Mouse (Mus musculus) hindbrain, embryonic 13.5 days (tissue): Measurements from ENCODE around the gene Psmd3. TPM values are rescaled to one million over a fixed set of nuclear protein-coding genes. Genes with fewer than 3 reads are reported as not detected.
"Not testable (repeated sequence)": the region's sequence is repeated elsewhere in the genome, so short reads cannot be mapped to it uniquely, and the experiment has no call there.

ENCODE experiments used
- ATAC-seq: fragments of 200-750 bp; cut with Nextera tagmentation; 2 replicates; pipeline ENCODE4 v1.8.0; 2017; ENCODE audit warnings: moderate TSS enrichment; ENCODE audit not compliant: low FRiP score
- H3K27ac ChIP-seq: fragments of 300-500 bp; sonication (generic); 2 replicates; pipeline ENCODE4 v1.5.1; 2015; ENCODE audit warnings: inconsistent platforms, mild to moderate bottlenecking, moderate library complexity
- H3K27me3 ChIP-seq: fragments of 300-500 bp; sonication (generic); 2 replicates; pipeline ENCODE4 v1.6.1; 2015; ENCODE audit warnings: mild to moderate bottlenecking, inconsistent platforms
- H3K36me3 ChIP-seq: fragments of 300-500 bp; sonication (generic); 2 replicates; pipeline ENCODE4 v1.6.1; 2015; ENCODE audit warnings: mild to moderate bottlenecking, inconsistent platforms
- H3K4me1 ChIP-seq: fragments of 300-500 bp; sonication (generic); replicated peaks from 2 replicates; pipeline ENCODE4 v1.6.1; 2015; ENCODE audit warnings: inconsistent platforms
- H3K4me2 ChIP-seq: fragments of 300-500 bp; sonication (generic); 2 replicates; pipeline ENCODE4 v1.6.1; 2015; ENCODE audit warnings: inconsistent platforms, mild to moderate bottlenecking, moderate library complexity
- H3K4me3 ChIP-seq: fragments of 300-500 bp; sonication (generic); 2 replicates; pipeline ENCODE4 v1.5.1; 2015; ENCODE audit warnings: mild to moderate bottlenecking, inconsistent platforms
- H3K9ac ChIP-seq: fragments of 300-500 bp; sonication (generic); 2 replicates; pipeline ENCODE4 v1.6.1; 2015; ENCODE audit warnings: mild to moderate bottlenecking, inconsistent platforms
- H3K9me3 ChIP-seq: fragments of 300-500 bp; sonication (generic); 2 replicates; pipeline ENCODE4 v1.6.1; 2016; ENCODE audit warnings: inconsistent platforms
- WGBS: fragments of 180-500 bp; shearing (Covaris S2); methylation state at CpG from one replicate; pipeline ENCODE4 v1.1.7; 2015; 5-methylcytosine and 5-hydroxymethylcytosine counted together
- polyA plus RNA-seq: library from polyadenylated mRNA; unstranded; fragments of >200 nt; fragmentation: Nextera tagmentation; extraction: Ambion mirVana; gene quantifications from 2 replicates; pipeline ENCODE4 v1.2.1, GENCODE M21; 2015

The Psmd3 gene
- polyA plus RNA-seq, 1 experiment from 2014 or later: 182 TPM

GRCm38 (mm10) chr11:98709001-98709741 is 26.8 kb downstream of the Psmd3 start:
- no peak overlapping the region for H3K4me3 ChIP-seq
- no peaks in the 10 kb centered on the region for H3K9me3 ChIP-seq
- H3K36me3 ChIP-seq: peaks cover 98% of the 10 kb centered on the region
- H3K9ac ChIP-seq: peak overlapping the region; percentile 19; the same call in 1 of the 2 replicates
- H3K27ac ChIP-seq: no peak overlapping the region
- WGBS: 86% methylated on average over 26 of the region's 26 CpGs
- peaks cover 4% of the 10 kb centered on the region; the same call in 1 of the 2 replicates for H3K4me1 ChIP-seq
- no peaks in the 10 kb centered on the region for H3K27me3 ChIP-seq
- ATAC-seq: no peak
- no peak overlapping the region for H3K4me2 ChIP-seq

- WGBS: 62% methylated on average over 12 of the region's 12 CpGs
- no peak overlapping the region for H3K4me3 ChIP-seq
- no peaks in the 10 kb centered on the region for H3K9me3 ChIP-seq
- peaks cover 98% of the 10 kb centered on the region for H3K36me3 ChIP-seq
- peak; percentile 22; the same call in 1 of the 2 replicates for ATAC-seq
- H3K4me1 ChIP-seq: peaks cover 4% of the 10 kb centered on the region; the same call in 1 of the 2 replicates
- no peak overlapping the region for H3K9ac ChIP-seq
- H3K4me2 ChIP-seq: no peak overlapping the region
- H3K27me3 ChIP-seq: no peaks in the 10 kb centered on the region
- 0 out of 2 replicates have a peak overlapping the region, but pooled peaks have one; percentile 4 for H3K27ac ChIP-seq
Observed at GRCm38 (mm10) chr11:98710416-98711045, 28.2 kb downstream of the Psmd3 start.

GRCm38 (mm10) chr11:98711046-98711434 is 28.7 kb downstream of the Psmd3 start:
- H3K9me3 ChIP-seq: no peaks in the 10 kb centered on the region
- no peak overlapping the region for H3K9ac ChIP-seq
- peaks cover 98% of the 10 kb centered on the region for H3K36me3 ChIP-seq
- peaks cover 4% of the 10 kb centered on the region; the same call in 1 of the 2 replicates for H3K4me1 ChIP-seq
- WGBS: 84% methylated on average over 4 of the region's 4 CpGs
- 0 out of 2 replicates have a peak overlapping the region, but pooled peaks have one; percentile 4 for H3K27ac ChIP-seq
- H3K27me3 ChIP-seq: no peaks in the 10 kb centered on the region
- no peak for ATAC-seq
- no peak overlapping the region for H3K4me3 ChIP-seq
- H3K4me2 ChIP-seq: no peak overlapping the region

- not testable (repeated sequence) for H3K4me3 ChIP-seq, ATAC-seq, H3K4me1 ChIP-seq, H3K9ac ChIP-seq, H3K9me3 ChIP-seq, H3K27ac ChIP-seq, H3K4me2 ChIP-seq, H3K27me3 ChIP-seq
- WGBS: 90% methylated on average over 6 of the region's 6 CpGs
- peaks cover 98% of the 10 kb centered on the region for H3K36me3 ChIP-seq
Observed at GRCm38 (mm10) chr11:98712009-98712408, 29.7 kb downstream of the Psmd3 start.

- H3K27me3 ChIP-seq: no peaks in the 10 kb centered on the region
- H3K9ac ChIP-seq: no peak overlapping the region
- H3K4me2 ChIP-seq: no peak overlapping the region
- H3K4me1 ChIP-seq: peaks cover 13% of the 10 kb centered on the region
- peaks cover 95% of the 10 kb centered on the region for H3K36me3 ChIP-seq
- no peaks in the 10 kb centered on the region for H3K9me3 ChIP-seq
- no peak overlapping the region for H3K27ac ChIP-seq
- WGBS: 82% methylated on average over 12 of the region's 12 CpGs
- no peak overlapping the region for H3K4me3 ChIP-seq
- no peak for ATAC-seq
Observed at GRCm38 (mm10) chr11:98713703-98714102, 31.3 kb downstream of the Psmd3 start.

GRCm38 (mm10) chr11:98715946-98716345 is 33.6 kb downstream of the Psmd3 start:
- Histone ChIP-seq H3K4me3 (no peak overlapping the region), H3K27ac (no peak overlapping the region), H3K36me3 (peaks cover 79% of the 10 kb centered on the region), H3K9ac (no peak overlapping the region), H3K4me1 (peaks cover 13% of the 10 kb centered on the region), H3K27me3 (no peaks in the 10 kb centered on the region), H3K4me2 (no peak overlapping the region), H3K9me3 (no peaks in the 10 kb centered on the region)
- WGBS: 95% methylated on average over 9 of the region's 9 CpGs
- no peak for ATAC-seq

- Histone ChIP-seq H3K9me3 (no peaks in the 10 kb centered on the region), H3K9ac (no peak overlapping the region), H3K4me3 (no peak overlapping the region), H3K27me3 (no peaks in the 10 kb centered on the region), H3K4me1 (peaks cover 13% of the 10 kb centered on the region), H3K36me3 (peaks cover 64% of the 10 kb centered on the region), H3K27ac (peak overlapping the region; percentile 30; the same call in 1 of the 2 replicates), H3K4me2 (no peak overlapping the region)
- no peak for ATAC-seq
- 21% methylated on average over 13 of the region's 13 CpGs for WGBS
Observed at GRCm38 (mm10) chr11:98717904-98718303, 35.5 kb downstream of the Psmd3 start.

- no peak overlapping the region for H3K9ac ChIP-seq
- no peak for ATAC-seq
- H3K27me3 ChIP-seq: no peaks in the 10 kb centered on the region
- H3K9me3 ChIP-seq: no peaks in the 10 kb centered on the region
- no peak overlapping the region for H3K4me2 ChIP-seq
- H3K36me3 ChIP-seq: peaks cover 60% of the 10 kb centered on the region
- WGBS: 81% methylated on average over 2 of the region's 2 CpGs
- H3K27ac ChIP-seq: no peak overlapping the region
- no peak overlapping the region for H3K4me3 ChIP-seq
- peaks cover 13% of the 10 kb centered on the region for H3K4me1 ChIP-seq
Observed at GRCm38 (mm10) chr11:98720756-98721155, 38.4 kb downstream of the Psmd3 start.

- Histone ChIP-seq H3K4me2 (no peak overlapping the region), H3K9ac (no peak overlapping the region; the same call in 1 of the 2 replicates), H3K4me1 (peaks cover 13% of the 10 kb centered on the region), H3K4me3 (no peak overlapping the region), H3K36me3 (peaks cover 60% of the 10 kb centered on the region), H3K27ac (peak overlapping the region; percentile 12; the same call in 1 of the 2 replicates), H3K9me3 (no peaks in the 10 kb centered on the region), H3K27me3 (no peaks in the 10 kb centered on the region)
- whole genome bisulfite sequencing: 73% methylated on average over 24 of the region's 24 CpGs
- no peak for ATAC-seq
Observed at GRCm38 (mm10) chr11:98721458-98722226, 39.3 kb downstream of the Psmd3 start.

- H3K9ac ChIP-seq: peak overlapping the region; percentile 29; the same call in 1 of the 2 replicates
- H3K27ac ChIP-seq: no peak overlapping the region
- no peaks in the 10 kb centered on the region for H3K27me3 ChIP-seq
- H3K9me3 ChIP-seq: no peaks in the 10 kb centered on the region
- 83% methylated on average over 7 of the region's 7 CpGs for WGBS
- ATAC-seq: no peak
- H3K4me1 ChIP-seq: peaks cover 10% of the 10 kb centered on the region
- no peak overlapping the region for H3K4me3 ChIP-seq
- H3K36me3 ChIP-seq: peaks cover 59% of the 10 kb centered on the region
- no peak overlapping the region for H3K4me2 ChIP-seq
Observed at GRCm38 (mm10) chr11:98723098-98723497, 40.7 kb downstream of the Psmd3 start.

GRCm38 (mm10) chr11:98725926-98726506 is 43.7 kb downstream of the Psmd3 start:
- H3K27me3 ChIP-seq: no peaks in the 10 kb centered on the region
- H3K4me3 ChIP-seq: no peak overlapping the region
- WGBS: 95% methylated on average over 15 of the region's 15 CpGs
- peaks cover 48% of the 10 kb centered on the region for H3K36me3 ChIP-seq
- H3K4me1 ChIP-seq: peaks cover 16% of the 10 kb centered on the region
- ATAC-seq: no peak
- H3K4me2 ChIP-seq: no peak overlapping the region
- no peaks in the 10 kb centered on the region for H3K9me3 ChIP-seq
- H3K9ac ChIP-seq: no peak overlapping the region
- no peak overlapping the region for H3K27ac ChIP-seq
